Mouse (Mus musculus): ENCODE measurements around the gene Pou1f1.

The Pou1f1 gene

DNA sequence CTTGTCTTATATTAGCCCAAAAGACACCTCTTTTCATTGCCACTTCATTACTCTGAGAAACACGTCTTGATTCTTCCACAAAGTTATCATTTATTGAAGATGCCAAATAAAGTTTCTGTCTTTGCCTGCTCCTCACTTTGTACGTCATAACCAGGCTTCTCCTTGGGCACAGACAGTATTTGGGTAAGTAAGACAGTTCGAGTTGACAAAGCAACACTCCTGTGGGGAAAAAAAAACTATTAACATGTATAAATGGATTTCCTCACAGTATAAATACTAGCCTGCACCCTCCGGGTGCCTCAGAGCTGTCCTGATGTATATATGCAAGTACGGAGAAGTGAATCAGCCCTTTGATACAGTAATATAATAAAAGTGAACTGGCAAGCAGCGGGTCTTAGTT lies at the start of gene Pou1f1:
Gene Pou1f1 (plus strand): TSS at position 301 of the 400 bp plus-strand sequence.
- no peak for DNase-seq (ENCODE audit: low spot score in 2 of 2)

- DNase-seq (ENCODE audit: low spot score in 2 of 2): no peak
These were observed 49.7 kb upstream of the Pou1f1 start for GRCm38 (mm10) chr16:65470650-65471049.

DNA sequence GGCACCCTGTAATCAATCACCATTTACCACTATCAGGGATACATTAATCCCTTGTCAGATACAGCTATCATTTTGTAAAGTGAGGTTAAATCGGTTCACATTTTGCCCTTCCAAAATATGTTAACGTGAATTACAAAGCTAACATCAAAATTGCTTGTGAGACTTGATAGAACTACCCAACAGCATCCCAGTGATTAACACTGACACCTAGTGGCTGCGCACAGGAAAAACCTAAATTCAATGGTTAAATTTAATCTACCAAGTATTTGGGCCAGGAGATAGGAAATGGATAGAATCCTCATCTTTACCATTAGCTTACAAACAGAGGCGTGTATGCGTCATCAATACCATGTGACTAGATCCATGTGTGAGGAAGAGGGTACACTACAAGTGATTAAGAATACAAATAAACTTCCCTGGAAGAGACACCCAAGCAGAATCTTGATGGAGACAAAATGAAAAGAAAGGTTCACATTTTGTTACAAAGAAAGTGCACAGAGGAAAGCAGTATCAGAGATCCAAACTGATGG lies 47.8 kb upstream of the Pou1f1 start:
- DNase-seq (ENCODE audit: low spot score in 2 of 2): peak; percentile 25 to 41

- no peak for DNase-seq (ENCODE audit: low spot score in 2 of 2)
These were observed 34.6 kb upstream of the Pou1f1 start for GRCm38 (mm10) chr16:65485726-65486125.

- no peak for DNase-seq (ENCODE audit: low spot score in 2 of 2)
These were observed 24.3 kb upstream of the Pou1f1 start for GRCm38 (mm10) chr16:65496030-65496429.

DNA sequence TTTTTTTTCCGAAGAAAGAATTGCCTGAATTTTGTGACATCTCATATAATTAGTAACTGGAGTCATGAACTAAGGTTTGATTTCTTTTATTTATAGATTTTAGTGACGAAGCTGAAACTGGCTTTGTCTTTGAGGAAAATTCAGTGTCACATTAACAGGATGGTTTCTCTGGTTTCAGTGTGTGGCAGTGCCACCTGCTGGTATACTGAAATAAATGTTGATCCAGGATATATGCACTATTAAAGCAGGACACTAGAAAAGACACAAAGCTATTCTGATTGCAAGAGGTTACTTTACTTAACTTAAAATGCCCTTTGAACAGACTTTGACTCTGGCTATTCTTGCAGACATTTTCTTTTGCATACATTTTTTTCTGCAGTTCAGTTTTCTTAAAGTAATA lies 23.3 kb upstream of the Pou1f1 start:
- peak; percentile 36 to 53 for DNase-seq (ENCODE audit: low spot score in 2 of 2)

- no peak for DNase-seq (ENCODE audit: low spot score in 2 of 2)
These were observed 6.1 kb upstream of the Pou1f1 start for GRCm38 (mm10) chr16:65514223-65514622.

DNA sequence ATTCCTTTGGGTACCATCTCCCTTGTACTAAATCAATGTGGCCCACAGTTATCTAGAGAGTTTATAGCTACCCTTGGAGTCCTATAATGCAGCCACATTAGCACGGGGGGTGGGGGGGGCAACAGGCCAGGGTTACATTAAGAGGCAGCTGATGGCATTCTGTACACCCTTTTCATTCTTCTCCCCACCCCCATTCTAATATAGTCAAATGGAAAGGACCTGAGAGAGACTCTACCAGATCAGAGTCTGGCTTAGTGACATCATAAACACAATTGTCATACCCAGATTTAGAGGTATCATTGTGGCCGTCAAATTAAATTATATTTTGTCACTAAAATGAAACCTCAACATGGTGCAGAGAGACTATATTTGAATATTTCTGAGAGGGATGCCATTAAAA lies 5.7 kb downstream of the Pou1f1 start:
- DNase-seq (ENCODE audit: low spot score in 2 of 2): no peak

GRCm38 (mm10) chr16:65526695-65527094 lies 6.4 kb downstream of the Pou1f1 start:
- no peak for DNase-seq (ENCODE audit: low spot score in 2 of 2)

DNA sequence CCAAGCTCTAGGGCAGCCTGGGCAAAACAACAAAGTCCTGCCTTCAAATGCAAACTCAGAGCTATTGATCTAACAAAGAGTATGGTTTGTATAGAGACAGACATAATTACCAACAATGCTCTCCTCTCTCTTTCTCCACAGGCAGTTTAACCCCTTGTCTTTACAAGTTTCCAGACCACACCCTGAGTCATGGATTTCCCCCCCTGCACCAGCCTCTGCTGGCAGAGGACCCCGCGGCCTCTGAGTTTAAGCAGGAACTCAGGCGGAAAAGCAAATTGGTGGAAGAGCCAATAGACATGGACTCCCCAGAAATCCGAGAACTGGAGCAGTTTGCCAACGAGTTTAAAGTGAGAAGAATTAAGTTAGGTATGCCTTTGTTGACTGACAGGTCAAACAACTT lies 9.3 kb downstream of the Pou1f1 start:
- no peak for DNase-seq (ENCODE audit: low spot score in 2 of 2)

DNA sequence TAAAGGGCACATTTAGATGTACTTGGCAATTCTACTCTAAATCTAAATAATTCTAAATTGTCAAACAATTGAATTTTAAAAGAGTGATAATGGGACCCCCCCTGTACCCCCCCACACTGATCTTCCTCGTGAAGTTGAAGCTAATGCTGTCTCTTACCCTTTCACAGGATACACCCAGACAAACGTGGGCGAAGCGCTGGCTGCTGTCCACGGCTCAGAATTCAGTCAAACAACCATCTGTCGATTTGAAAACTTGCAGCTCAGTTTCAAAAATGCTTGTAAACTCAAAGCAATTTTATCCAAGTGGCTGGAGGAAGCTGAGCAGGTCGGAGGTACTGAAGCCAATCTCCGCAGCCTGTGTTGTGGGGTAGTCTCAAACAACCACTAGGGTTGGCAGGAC lies 11.4 kb downstream of the Pou1f1 start:
- DNase-seq (ENCODE audit: low spot score in 2 of 2): peak; percentile 86 to 89

DNA sequence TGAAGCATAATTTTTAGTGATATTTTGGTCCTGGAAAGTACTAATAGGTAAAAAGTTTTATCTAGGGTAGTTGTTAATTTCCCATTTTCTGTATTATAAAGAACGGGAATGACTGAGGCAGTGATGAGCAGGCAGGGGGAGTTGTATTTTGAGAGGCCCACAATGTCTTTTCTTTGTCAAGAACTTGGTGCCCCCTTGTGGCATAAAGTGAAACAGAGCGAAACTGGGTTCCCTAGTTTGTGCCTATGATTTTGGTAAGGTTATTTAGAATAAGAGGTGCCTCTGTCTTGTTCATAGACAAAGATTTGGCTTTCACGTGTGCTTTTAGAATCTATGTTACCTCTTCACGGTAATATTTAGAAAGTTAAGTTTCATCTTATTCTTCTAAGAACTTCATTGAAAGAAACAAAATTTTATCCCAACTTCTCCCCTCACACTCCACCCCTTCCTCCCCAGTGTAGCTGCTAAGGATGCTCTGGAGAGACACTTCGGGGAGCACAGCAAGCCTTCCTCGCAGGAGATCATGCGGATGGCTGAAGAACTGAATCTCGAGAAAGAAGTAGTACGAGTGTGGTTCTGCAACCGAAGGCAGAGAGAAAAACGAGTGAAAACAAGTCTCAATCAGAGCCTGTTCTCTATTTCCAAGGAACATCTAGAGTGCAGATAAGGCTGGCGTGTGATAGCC lies 13.1 kb downstream of the Pou1f1 start:
- peak; percentile 74 for DNase-seq (ENCODE audit: low spot score in 2 of 2)

GRCm38 (mm10) chr16:65543676-65544293 lies 23.5 kb downstream of the Pou1f1 start:
- no peak for DNase-seq (ENCODE audit: low spot score in 2 of 2)

DNA sequence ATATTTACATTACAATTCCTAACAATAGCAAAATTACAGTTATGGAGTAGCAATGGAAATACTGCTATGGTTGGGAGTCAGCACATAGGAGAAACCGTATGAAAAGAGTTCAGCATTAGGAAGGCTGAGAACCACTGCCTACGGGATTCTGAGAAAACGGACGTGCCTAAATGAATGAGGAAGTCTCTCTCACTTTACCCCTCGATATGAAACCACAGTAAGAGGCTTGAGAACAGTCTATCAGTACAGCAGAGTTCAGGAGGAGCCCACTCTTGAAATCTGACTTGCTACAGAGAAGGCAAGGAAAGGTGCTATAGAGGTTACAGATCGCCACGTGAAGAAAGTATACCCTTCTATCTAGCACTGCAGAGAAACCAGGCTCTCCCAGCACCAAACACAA lies 28.6 kb downstream of the Pou1f1 start:
- DNase-seq (ENCODE audit: low spot score in 2 of 2): no peak

- DNase-seq (ENCODE audit: low spot score in 2 of 2): no peak
These were observed 30.5 kb downstream of the Pou1f1 start for GRCm38 (mm10) chr16:65550814-65551213.

GRCm38 (mm10) chr16:65554267-65554666 lies 34.0 kb downstream of the Pou1f1 start:
- DNase-seq (ENCODE audit: low spot score in 2 of 2): no peak

DNA sequence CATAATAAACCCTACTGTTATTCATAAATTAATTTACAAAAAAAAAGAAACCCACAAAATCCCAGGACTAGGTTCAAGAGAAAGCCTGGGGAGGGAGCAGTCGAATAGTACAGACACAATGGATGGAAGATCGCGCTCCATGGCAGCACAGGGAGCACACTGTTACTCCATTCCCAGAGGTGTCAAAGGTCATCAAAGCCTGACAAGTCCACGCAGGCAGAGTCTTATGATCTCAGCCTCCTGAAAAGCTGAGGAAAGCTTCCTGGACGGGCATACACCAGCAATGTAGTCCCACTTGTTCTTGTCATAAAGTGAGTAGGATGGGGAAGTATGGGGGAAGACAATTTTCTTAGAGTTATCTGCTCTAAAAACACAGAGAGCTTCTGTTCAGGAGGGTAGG lies 37.1 kb downstream of the Pou1f1 start:
- DNase-seq (ENCODE audit: low spot score in 2 of 2): no peak

DNA sequence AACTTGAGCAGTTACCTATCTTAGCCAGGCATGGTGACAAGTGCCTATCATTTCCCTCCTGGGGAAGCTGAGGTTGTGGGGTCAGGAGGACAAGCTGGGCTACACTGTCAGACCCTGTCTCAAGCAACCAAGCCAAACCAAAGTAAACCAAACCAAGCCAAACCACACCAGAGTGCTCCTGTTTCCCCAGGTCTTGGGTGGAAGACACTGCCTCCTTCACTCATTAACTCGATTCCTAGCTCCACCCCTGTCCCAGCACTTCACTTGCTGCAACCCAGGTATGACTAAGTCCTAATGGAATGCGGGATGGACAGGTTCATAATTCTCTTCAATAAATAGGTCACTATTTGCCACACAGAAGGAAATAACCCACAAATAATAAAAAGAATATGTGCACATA lies 39.3 kb downstream of the Pou1f1 start:
- no peak for DNase-seq (ENCODE audit: low spot score in 2 of 2)

DNA sequence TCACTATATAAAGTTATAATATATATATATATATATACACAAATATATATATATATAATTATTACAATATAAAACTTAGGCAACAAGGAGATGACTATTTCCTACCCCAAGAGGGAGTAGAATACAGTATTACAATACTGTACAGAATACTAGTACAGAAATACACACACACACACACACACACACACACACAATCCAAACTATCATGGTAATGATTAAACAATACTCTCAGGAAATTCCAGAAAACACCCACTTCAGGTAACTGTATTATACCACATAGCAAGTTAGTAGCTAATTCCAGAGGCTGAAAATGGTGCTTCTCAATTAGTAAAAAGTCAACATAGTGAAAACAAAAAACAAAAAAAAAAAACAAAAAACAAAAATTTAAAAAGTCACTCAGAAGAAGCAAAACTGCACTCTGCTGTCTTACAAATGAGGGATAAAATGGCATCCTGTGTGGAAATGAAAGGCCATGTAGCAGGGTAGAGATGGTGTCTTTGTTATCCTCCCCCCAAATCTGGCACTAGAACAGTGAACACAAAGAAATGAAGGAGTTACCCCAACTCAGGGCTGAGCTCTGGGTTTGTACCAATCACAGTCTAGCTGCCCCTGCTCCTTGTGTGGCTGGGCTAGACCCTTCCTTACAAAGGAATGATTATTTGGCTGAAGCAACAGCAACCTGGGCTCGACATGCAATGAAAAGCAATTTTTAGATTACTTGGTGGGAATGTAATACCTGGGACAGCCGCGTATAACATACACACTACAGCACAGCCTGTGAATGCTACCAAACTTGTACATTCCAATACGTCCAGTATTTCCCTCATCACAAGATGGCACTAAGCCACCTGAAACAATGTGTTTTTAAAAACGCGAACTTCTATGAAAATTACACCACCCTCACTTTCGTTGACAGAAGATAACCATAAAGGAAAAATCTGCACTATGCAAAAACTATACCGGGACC lies 41.0 kb downstream of the Pou1f1 start:
- peak in 1 of 2 experiments; percentile 17 for DNase-seq (ENCODE audit: low spot score in 2 of 2)

- DNase-seq (ENCODE audit: low spot score in 2 of 2): peak in 1 of 2 experiments; percentile 90
These were observed 41.9 kb downstream of the Pou1f1 start, which contains the start of gene Chmp2b for GRCm38 (mm10) chr16:65561963-65562863. TSS of gene Chmp2b (minus strand) at chr16:65562726.

DNA sequence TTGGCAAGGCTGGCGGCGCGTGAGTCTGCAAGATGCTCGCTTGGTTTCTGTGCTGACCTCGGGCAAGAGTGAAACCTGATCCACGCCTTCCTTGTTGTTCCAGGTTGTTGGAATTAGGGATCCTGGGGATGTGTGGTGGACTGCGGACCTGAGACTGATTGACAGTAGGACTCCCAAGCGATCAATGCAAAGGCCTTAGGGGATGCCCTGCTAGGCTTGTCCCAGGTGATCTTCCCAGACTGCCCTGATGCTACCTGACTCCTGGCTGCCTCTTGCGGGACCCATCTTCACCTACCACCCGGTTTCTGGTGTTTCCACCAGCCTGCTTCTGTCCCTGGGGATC lies 42.5 kb downstream of the Pou1f1 start:
- peak in 1 of 2 experiments; percentile 80 for DNase-seq (ENCODE audit: low spot score in 2 of 2)
